Mouse (Mus musculus): Measurements from ENCODE around the gene Wars. TPM values are rescaled to one million over a fixed set of nuclear protein-coding genes. Genes with fewer than 3 reads are reported as not detected.

Gene Wars
- polyA plus RNA-seq, 1 experiment from 2014 or later, result 63.0 TPM

- no peak for ATAC-seq (replicated peaks; ENCODE audit: extremely low read depth, insufficient read depth, low FRiP score)
- H3K27me3 ChIP-seq (ENCODE audit: control insufficient read depth, insufficient read depth, low read length), result no peaks in the 10 kb centered on the region
- 72% methylated on average over 6 of the region's 6 CpGs for WGBS
- no peak overlapping the region for H3K4me3 ChIP-seq (ENCODE audit: low read length)
- peaks cover 8% of the 10 kb centered on the region; the same call in 1 of the 2 replicates for H3K36me3 ChIP-seq (ENCODE audit: control insufficient read depth, insufficient read depth)
- H3K9ac ChIP-seq (ENCODE audit: low read length), result no peak overlapping the region
- no peaks in the 10 kb centered on the region for H3K9me3 ChIP-seq (replicated peaks; ENCODE audit: control insufficient read depth, low read length)
- H3K4me2 ChIP-seq (ENCODE audit: low read depth, low read length), result no peak overlapping the region
- H3K4me1 ChIP-seq (ENCODE audit: control insufficient read depth, insufficient read depth, low read length), result peaks cover 7% of the 10 kb centered on the region
- no peak overlapping the region for H3K27ac ChIP-seq (ENCODE audit: low read length)
Observed at GRCm38 (mm10) chr12:108830358-108830757, 63.6 kb downstream of the Wars start.

GRCm38 (mm10) chr12:108829636-108830035 is 64.3 kb downstream of the Wars start:
- Histone ChIP-seq H3K4me2 (ENCODE audit: low read depth, low read length) (no peak overlapping the region), H3K9ac (ENCODE audit: low read length) (no peak overlapping the region), H3K36me3 (ENCODE audit: control insufficient read depth, insufficient read depth) (peaks cover 8% of the 10 kb centered on the region; the same call in 1 of the 2 replicates), H3K4me1 (ENCODE audit: control insufficient read depth, insufficient read depth, low read length) (peaks cover under 1% of the 10 kb centered on the region; the same call in 1 of the 2 replicates), H3K9me3 (replicated peaks; ENCODE audit: control insufficient read depth, low read length) (no peaks in the 10 kb centered on the region), H3K27me3 (ENCODE audit: control insufficient read depth, insufficient read depth, low read length) (no peaks in the 10 kb centered on the region), H3K27ac (ENCODE audit: low read length) (no peak overlapping the region), H3K4me3 (ENCODE audit: low read length) (no peak overlapping the region)
- WGBS, result 73% methylated on average over 5 of the region's 5 CpGs
- no peak for ATAC-seq (replicated peaks; ENCODE audit: extremely low read depth, insufficient read depth, low FRiP score)

- H3K27ac ChIP-seq (ENCODE audit: low read length), result no peak overlapping the region
- no peak overlapping the region for H3K9ac ChIP-seq (ENCODE audit: low read length)
- 91% methylated on average over 6 of the region's 6 CpGs for WGBS
- H3K27me3 ChIP-seq (ENCODE audit: control insufficient read depth, insufficient read depth, low read length), result no peaks in the 10 kb centered on the region
- H3K4me1 ChIP-seq (ENCODE audit: control insufficient read depth, insufficient read depth, low read length), result no peaks in the 10 kb centered on the region
- ATAC-seq (replicated peaks; ENCODE audit: extremely low read depth, insufficient read depth, low FRiP score), result 0 out of 2 replicates have a peak, but pooled peaks have one; percentile 10
- no peak overlapping the region for H3K4me2 ChIP-seq (ENCODE audit: low read depth, low read length)
- H3K36me3 ChIP-seq (ENCODE audit: control insufficient read depth, insufficient read depth), result peaks cover 8% of the 10 kb centered on the region; the same call in 1 of the 2 replicates
- H3K4me3 ChIP-seq (ENCODE audit: low read length), result no peak overlapping the region
- no peaks in the 10 kb centered on the region for H3K9me3 ChIP-seq (replicated peaks; ENCODE audit: control insufficient read depth, low read length)
Observed at GRCm38 (mm10) chr12:108827641-108828040, 66.3 kb downstream of the Wars start.

- Histone ChIP-seq H3K36me3 (ENCODE audit: control insufficient read depth, insufficient read depth) (peaks cover 8% of the 10 kb centered on the region; the same call in 1 of the 2 replicates), H3K9me3 (replicated peaks; ENCODE audit: control insufficient read depth, low read length) (no peaks in the 10 kb centered on the region), H3K4me1 (ENCODE audit: control insufficient read depth, insufficient read depth, low read length) (no peaks in the 10 kb centered on the region), H3K27me3 (ENCODE audit: control insufficient read depth, insufficient read depth, low read length) (no peaks in the 10 kb centered on the region), H3K9ac (ENCODE audit: low read length) (no peak overlapping the region), H3K4me2 (ENCODE audit: low read depth, low read length) (no peak overlapping the region), H3K4me3 (ENCODE audit: low read length) (no peak overlapping the region), H3K27ac (ENCODE audit: low read length) (no peak overlapping the region)
- WGBS, result 95% methylated on average over 28 of the region's 28 CpGs
- ATAC-seq (replicated peaks; ENCODE audit: extremely low read depth, insufficient read depth, low FRiP score), result no peak
Observed at GRCm38 (mm10) chr12:108826958-108827535, 66.9 kb downstream of the Wars start.

- no peak overlapping the region for H3K27ac ChIP-seq (ENCODE audit: low read length)
- ATAC-seq (replicated peaks; ENCODE audit: extremely low read depth, insufficient read depth, low FRiP score), result no peak
- no peak overlapping the region for H3K4me3 ChIP-seq (ENCODE audit: low read length)
- H3K9ac ChIP-seq (ENCODE audit: low read length), result no peak overlapping the region
- H3K4me2 ChIP-seq (ENCODE audit: low read depth, low read length), result no peak overlapping the region
- H3K4me1 ChIP-seq (ENCODE audit: control insufficient read depth, insufficient read depth, low read length), result no peaks in the 10 kb centered on the region
- H3K27me3 ChIP-seq (ENCODE audit: control insufficient read depth, insufficient read depth, low read length), result no peaks in the 10 kb centered on the region
- 93% methylated on average over 19 of the region's 19 CpGs for WGBS
- H3K36me3 ChIP-seq (ENCODE audit: control insufficient read depth, insufficient read depth), result peaks cover 8% of the 10 kb centered on the region; the same call in 1 of the 2 replicates
- no peaks in the 10 kb centered on the region for H3K9me3 ChIP-seq (replicated peaks; ENCODE audit: control insufficient read depth, low read length)
Observed at GRCm38 (mm10) chr12:108826282-108826957, 67.6 kb downstream of the Wars start.

- H3K27ac ChIP-seq (ENCODE audit: low read length), result no peak overlapping the region
- H3K4me1 ChIP-seq (ENCODE audit: control insufficient read depth, insufficient read depth, low read length), result no peaks in the 10 kb centered on the region
- H3K4me3 ChIP-seq (ENCODE audit: low read length), result no peak overlapping the region
- H3K9ac ChIP-seq (ENCODE audit: low read length), result no peak overlapping the region
- no peak overlapping the region for H3K4me2 ChIP-seq (ENCODE audit: low read depth, low read length)
- 90% methylated on average over 13 of the region's 13 CpGs for WGBS
- H3K36me3 ChIP-seq (ENCODE audit: control insufficient read depth, insufficient read depth), result peaks cover 8% of the 10 kb centered on the region; the same call in 1 of the 2 replicates
- no peaks in the 10 kb centered on the region for H3K9me3 ChIP-seq (replicated peaks; ENCODE audit: control insufficient read depth, low read length)
- ATAC-seq (replicated peaks; ENCODE audit: extremely low read depth, insufficient read depth, low FRiP score), result no peak
- no peaks in the 10 kb centered on the region for H3K27me3 ChIP-seq (ENCODE audit: control insufficient read depth, insufficient read depth, low read length)
Observed at GRCm38 (mm10) chr12:108825561-108826224, 68.3 kb downstream of the Wars start.

GRCm38 (mm10) chr12:108824225-108824874 is 69.6 kb downstream of the Wars start:
- Histone ChIP-seq H3K4me3 (ENCODE audit: low read length) (no peak overlapping the region), H3K4me1 (ENCODE audit: control insufficient read depth, insufficient read depth, low read length) (peaks cover 2% of the 10 kb centered on the region; the same call in 1 of the 2 replicates), H3K27ac (ENCODE audit: low read length) (no peak overlapping the region), H3K4me2 (ENCODE audit: low read depth, low read length) (no peak overlapping the region), H3K27me3 (ENCODE audit: control insufficient read depth, insufficient read depth, low read length) (no peaks in the 10 kb centered on the region), H3K36me3 (ENCODE audit: control insufficient read depth, insufficient read depth) (peaks cover 8% of the 10 kb centered on the region; the same call in 1 of the 2 replicates), H3K9ac (ENCODE audit: low read length) (no peak overlapping the region), H3K9me3 (replicated peaks; ENCODE audit: control insufficient read depth, low read length) (no peaks in the 10 kb centered on the region)
- ATAC-seq (replicated peaks; ENCODE audit: extremely low read depth, insufficient read depth, low FRiP score), result no peak
- 85% methylated on average over 15 of the region's 15 CpGs for WGBS

GRCm38 (mm10) chr12:108823036-108823435 is 70.9 kb downstream of the Wars start:
- H3K36me3 ChIP-seq (ENCODE audit: control insufficient read depth, insufficient read depth), result peaks cover 4% of the 10 kb centered on the region; the same call in 1 of the 2 replicates
- H3K4me3 ChIP-seq (ENCODE audit: low read length), result no peak overlapping the region
- H3K4me2 ChIP-seq (ENCODE audit: low read depth, low read length), result no peak overlapping the region
- no peak overlapping the region for H3K9ac ChIP-seq (ENCODE audit: low read length)
- no peak overlapping the region for H3K27ac ChIP-seq (ENCODE audit: low read length)
- H3K27me3 ChIP-seq (ENCODE audit: control insufficient read depth, insufficient read depth, low read length), result no peaks in the 10 kb centered on the region
- no peak for ATAC-seq (replicated peaks; ENCODE audit: extremely low read depth, insufficient read depth, low FRiP score)
- no peaks in the 10 kb centered on the region for H3K9me3 ChIP-seq (replicated peaks; ENCODE audit: control insufficient read depth, low read length)
- H3K4me1 ChIP-seq (ENCODE audit: control insufficient read depth, insufficient read depth, low read length), result peaks cover 2% of the 10 kb centered on the region; the same call in 1 of the 2 replicates
- WGBS, result 70% methylated on average over 8 of the region's 8 CpGs

All from heart, embryonic 16.5 days (tissue).